Mouse (Mus musculus): ENCODE data around the gene Scn4b.

Gene Scn4b

DNA sequence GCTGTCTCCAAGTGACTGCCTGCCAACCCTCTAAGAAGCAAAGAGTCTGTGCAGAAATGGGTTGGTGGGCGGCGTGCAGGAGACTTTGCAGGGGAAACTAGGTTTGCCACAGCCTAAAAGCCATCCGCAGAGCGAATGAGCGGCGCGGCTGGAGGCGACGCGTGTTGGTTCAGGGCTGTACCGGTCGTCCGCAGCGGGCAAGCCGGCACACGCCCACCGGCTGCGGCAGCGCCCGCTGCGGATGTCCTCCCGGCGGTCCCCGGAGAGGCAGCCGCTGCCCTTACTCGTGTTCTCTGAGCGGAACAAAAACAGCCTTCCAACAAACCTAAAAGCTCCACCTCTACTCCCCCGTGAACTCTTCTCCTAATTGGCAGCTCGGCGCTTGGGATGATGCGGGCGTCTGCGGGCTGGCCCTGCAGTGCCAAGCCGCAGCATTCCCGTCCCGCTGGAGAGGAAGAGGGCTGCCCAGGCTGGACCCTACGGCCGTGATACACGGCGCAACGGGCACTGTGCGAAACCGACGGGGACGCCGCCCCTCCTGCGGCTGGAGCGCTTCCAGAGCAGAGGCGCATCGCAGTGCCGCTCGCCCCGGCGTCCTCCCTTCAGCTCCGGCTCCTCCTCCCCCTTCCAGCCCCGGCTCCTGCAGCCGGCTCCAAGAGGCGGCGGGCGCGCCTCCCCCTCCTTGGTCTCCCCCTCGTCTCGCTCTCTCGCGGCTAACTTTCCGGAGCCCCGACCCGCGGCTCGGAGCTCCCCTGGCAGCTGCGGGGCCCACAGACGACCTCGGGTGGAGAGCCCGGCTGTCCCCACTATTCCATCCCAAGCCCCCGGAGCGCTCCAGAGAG lies at the start of gene Scn4b:
Gene Scn4b, plus strand, starts transcription at position 205 of the 842 bp plus-strand sequence.
- no peak for DNase-seq

DNA sequence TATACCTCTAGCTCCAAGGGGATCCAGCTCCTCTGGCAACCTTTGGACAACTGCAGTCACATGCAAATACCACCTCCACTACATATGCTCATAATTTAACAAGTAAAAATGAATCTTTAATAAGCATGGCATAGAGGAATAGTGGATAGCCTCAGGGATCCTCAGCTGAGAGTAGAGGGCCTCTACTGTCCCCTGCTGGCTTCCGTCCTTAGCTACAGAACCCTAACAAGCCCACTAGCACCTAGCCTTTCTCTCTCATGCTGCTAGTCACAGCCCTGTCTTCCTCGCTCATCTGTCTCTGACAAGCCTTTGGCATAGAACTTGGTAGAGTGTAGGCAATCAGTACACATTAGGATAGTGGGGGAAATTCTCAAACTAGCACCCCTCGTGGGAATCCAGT lies 47.4 kb upstream of the Scn4b start:
- DNase-seq, result no peak

- DNase-seq, result no peak
Measured at GRCm38 (mm10) chr9:45092641-45093040, 45.6 kb upstream of the Scn4b start.

GRCm38 (mm10) chr9:45095149-45095937 lies 42.9 kb upstream of the Scn4b start:
- no peak for DNase-seq

DNA sequence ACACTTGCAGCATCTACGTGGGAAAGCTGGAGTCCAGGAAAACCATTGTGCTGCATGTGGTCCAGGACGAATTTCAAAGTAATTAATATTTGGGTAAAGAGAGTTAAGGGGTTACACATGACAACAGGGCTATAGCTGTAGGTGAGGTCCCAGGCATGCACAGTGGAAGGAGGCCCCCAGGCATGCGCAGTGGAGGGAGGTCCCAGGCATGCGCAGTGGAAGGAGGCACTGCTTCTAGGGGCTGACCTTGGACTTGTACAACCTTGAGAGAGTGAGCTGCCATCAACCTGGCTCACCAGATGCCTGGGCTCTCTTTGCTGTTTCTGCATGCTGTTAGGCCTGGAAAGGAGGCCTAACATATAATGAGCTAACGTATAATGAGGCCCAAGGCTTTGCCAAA lies 40.3 kb upstream of the Scn4b start:
- no peak for DNase-seq

DNA sequence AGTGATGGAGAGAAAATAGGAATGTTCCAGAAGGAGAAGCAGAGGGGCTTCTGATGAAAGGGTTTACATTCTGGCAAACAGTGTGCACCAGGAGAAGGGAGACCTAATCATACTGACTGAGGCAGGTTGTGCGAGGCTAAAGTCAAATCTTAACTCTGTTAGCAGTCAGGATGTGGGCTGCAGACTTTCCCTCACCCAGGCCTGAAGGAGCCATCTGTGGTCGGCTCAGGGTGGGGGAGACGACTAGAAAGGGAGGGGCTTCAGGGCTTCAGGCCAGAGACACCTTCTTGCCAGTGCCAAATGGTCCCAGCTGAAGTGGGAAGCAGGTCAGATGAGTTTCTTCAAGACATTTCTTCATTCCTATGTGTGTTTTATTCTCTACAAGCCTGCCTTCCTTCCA lies 39.8 kb upstream of the Scn4b start:
- no peak for DNase-seq

DNA sequence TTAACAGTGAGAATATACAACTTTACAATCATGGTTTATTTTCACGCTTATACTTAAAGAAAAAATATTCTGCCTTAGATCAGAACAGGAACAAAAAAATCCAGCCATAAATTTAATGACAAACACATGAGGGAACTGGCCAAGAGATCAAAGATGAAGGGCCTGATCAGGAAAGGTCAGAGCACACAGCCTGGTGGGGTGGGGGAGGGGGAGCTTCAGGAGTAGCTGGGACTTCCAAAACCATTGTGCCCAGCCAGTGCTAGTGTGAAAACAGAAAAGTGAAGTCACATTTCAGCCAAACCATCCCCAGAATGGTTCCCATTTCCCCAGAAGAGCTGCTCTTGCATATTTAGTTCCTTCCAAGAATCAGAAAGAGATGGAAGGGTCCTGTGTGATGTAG lies 35.7 kb upstream of the Scn4b start:
- DNase-seq, result no peak

- DNase-seq, result no peak
Measured at GRCm38 (mm10) chr9:45103211-45103979, 34.8 kb upstream of the Scn4b start.

DNA sequence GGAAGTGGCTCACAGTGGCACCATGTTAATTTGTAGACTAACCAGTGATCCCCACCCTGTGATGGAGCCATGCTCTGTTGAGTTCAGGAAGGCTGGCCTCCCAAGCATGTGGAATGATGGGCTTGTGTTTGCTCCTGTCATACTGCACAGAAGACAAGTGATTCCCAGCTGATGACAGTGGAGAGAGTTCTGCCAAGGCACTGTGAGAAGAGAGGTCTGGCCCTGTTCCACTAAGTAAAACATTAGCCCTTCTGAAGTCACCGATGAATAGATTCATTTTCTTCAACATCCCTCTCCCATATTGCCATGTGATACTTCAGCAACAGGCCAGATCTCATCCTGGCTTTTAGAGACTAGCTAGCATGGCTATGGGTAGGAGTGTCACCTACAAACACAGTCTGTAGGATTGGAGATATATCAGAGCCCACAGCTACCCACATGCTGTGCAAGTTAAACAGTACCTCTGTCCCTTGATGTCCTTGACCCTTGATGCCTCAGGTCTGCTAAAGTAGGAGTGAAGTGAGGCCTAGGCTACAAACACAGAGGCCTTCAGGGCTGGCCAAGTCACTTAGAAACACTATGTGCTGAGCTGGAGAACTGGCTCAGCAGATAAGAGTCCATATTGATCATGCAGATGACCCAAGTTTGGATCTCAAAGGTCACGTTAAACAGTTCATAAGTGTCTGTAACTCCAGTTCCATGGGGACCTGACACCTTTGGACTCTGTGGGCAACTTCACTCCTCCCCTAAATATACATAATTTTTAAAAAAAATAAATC lies 32.4 kb upstream of the Scn4b start:
- no peak for DNase-seq

GRCm38 (mm10) chr9:45115706-45116105 lies 22.5 kb upstream of the Scn4b start:
- DNase-seq, result peak; percentile 89

DNA sequence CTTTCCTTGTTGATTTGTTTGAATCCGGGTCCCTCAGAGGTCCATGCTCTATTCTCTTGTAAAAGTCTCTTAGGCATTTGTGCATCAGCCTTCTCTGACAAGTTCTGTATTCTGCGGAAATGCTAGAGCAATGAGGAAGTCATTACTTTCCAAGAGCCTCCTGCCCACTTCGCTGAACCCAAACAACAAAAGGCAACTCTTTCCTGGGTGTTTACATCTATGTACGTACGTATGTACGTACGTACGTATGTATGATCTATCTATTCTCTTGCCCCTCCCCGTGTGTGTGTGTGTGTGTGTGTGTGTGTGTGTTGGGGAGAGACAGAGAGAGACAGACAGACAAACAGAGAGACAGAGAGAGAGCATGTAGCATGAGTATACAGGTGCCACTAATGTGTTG lies 21.4 kb upstream of the Scn4b start:
- DNase-seq, result no peak

GRCm38 (mm10) chr9:45117741-45118431 lies 20.3 kb upstream of the Scn4b start, which contains the start of gene Scn2b:
Scn2b (plus strand) TSS chr9:45117782.
- DNase-seq, result peak; percentile 86

DNA sequence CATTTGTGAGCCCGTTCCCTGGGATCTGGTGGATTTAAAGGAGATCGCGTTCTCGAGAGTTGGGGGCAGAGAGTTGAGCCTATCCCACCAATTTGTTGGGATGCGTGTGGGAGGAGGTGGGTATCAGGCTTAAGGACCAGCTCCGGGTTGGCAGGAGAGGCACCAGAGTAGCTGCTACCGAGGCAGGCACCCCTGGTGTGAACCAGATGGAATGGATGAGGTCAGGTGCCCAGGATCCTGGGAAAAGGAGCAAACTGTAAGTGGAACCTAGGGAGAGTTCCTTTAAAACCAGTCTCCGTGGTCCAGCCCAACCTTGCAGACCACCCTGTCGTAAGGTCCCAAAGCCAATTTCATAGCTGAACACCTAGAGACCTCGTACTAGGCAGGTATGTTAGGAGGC lies 19.6 kb upstream of the Scn4b start:
- peak; percentile 94 for DNase-seq

DNA sequence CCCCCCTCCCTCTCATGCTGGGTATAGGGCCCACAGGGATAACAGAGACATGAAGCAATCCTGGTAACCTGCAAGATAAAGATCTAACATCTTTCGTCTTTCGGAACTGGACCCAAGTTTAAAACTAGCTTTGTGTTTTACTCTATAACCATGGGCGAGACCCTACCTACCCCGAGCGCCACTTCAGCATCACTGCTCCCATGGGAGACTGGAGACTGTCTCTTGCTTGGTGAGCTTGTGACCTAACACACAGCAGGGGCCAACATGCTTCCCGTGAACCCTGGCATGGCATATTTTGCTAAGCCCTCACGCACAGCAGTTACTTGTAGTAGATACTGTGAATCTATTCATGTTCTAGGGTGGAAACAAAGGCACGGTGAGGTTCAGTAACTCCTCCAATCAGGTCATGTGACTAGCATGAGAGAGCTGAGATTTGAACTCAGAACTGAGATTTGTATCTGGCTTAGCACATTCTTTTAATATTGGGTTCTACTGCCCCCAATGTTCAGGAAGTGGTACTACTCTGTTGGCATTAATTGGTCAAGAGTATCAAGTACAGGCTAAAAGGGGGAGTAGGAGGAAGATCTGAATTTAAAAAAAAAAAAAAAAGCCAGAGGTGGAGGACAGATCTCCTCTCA lies 18.8 kb upstream of the Scn4b start:
- DNase-seq, result peak; percentile 80

GRCm38 (mm10) chr9:45119954-45120530 lies 18.2 kb upstream of the Scn4b start:
- DNase-seq, result no peak

- peak; percentile 71 for DNase-seq
Measured at GRCm38 (mm10) chr9:45120567-45120966, 17.6 kb upstream of the Scn4b start.

GRCm38 (mm10) chr9:45121001-45121400 lies 17.2 kb upstream of the Scn4b start:
- DNase-seq, result peak; percentile 71

- peak; percentile 91 for DNase-seq
Measured at GRCm38 (mm10) chr9:45121769-45122168, 16.4 kb upstream of the Scn4b start.

DNA sequence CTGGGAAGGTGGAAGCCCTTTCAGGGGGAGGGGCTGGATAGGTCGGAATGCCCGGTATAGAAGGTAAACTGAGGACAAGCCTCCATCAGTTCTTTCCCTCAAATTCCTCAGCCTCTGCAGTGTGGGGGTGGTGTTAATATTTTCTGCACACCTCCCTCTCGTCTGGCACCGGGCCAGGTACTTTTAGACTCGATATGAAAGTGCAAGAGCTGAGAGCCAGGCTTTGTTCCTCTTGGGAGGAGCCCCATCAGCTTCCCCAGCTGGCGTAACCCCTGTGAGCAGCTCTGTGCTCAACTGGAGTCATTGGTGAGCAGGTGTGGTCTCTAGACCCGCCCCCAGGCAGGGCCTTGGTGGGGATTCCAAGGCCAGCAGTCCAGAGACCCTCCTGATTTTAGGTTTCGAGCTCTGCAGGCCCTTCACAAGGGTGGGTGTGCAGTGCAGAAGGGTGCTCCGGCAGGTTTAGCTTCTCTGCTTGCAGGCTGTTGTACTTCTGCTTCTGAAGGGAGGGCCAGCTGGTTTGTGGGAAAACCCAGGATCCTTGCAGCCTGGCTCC lies 15.9 kb upstream of the Scn4b start:
- peak; percentile 81 for DNase-seq

GRCm38 (mm10) chr9:45125211-45125610 lies 13.0 kb upstream of the Scn4b start:
- no peak for DNase-seq

GRCm38 (mm10) chr9:45126941-45127340 lies 11.3 kb upstream of the Scn4b start:
- DNase-seq, result no peak

Measured in cerebellum, adult 9-10 months (tissue).